Mouse (Mus musculus): ENCODE results near the gene Fcgr3. TPM values are rescaled to one million over a fixed set of nuclear protein-coding genes. Genes with fewer than 3 reads are reported as not detected.

The Fcgr3 gene
- polyA plus RNA-seq, 1 experiment = not detected

- no peaks in the 10 kb centered on the region for H3K27me3 ChIP-seq (ENCODE audit: control insufficient read depth, insufficient read depth, insufficient read length)
- TF ChIP-seq MYOD1 (IDR thresholded peaks at IDR 0.05; ENCODE audit: control insufficient read depth, insufficient read length, low read depth) = no peak
- TF ChIP-seq USF1 (IDR thresholded peaks at IDR 0.05; ENCODE audit: low read depth) = no peak
- no peak for TF ChIP-seq MAX (IDR thresholded peaks at IDR 0.05)
- TF ChIP-seq CEBPB (IDR thresholded peaks at IDR 0.05; ENCODE audit: low read depth) = no peak
- TF ChIP-seq CTCF (IDR thresholded peaks at IDR 0.05; ENCODE audit: control insufficient read depth, insufficient read depth, insufficient read length) = no peak
- TF ChIP-seq FOSL1 (IDR thresholded peaks at IDR 0.05; ENCODE audit: insufficient read depth, low read length, poor library complexity, severe bottlenecking) = no peak
- TF ChIP-seq MYOG (IDR thresholded peaks at IDR 0.05; ENCODE audit: control insufficient read depth, extremely low read depth, insufficient read length) = no peak
- no peaks in the 10 kb centered on the region for H3K79me2 ChIP-seq (ENCODE audit: control insufficient read depth, insufficient read depth)
- H3K36me3 ChIP-seq (ENCODE audit: control insufficient read depth, insufficient read depth) = no peaks in the 10 kb centered on the region
- H3K79me3 ChIP-seq (ENCODE audit: low read depth) = no peaks in the 10 kb centered on the region
- H3K4me3 ChIP-seq (ENCODE audit: insufficient read depth, poor library complexity, severe bottlenecking) = no peak overlapping the region
- no peak overlapping the region for H3ac ChIP-seq (ENCODE audit: control insufficient read depth, insufficient read length, low read depth)
Observed at GRCm38 (mm10) chr1:171061566-171061965, 3.2 kb downstream of the Fcgr3 start.

GRCm38 (mm10) chr1:171060392-171060791, 4.3 kb downstream of the Fcgr3 start:
- H3K36me3 ChIP-seq (ENCODE audit: control insufficient read depth, insufficient read depth) = no peaks in the 10 kb centered on the region
- TF ChIP-seq CTCF (IDR thresholded peaks at IDR 0.05; ENCODE audit: control insufficient read depth, insufficient read depth, insufficient read length) (no peak), USF1 (IDR thresholded peaks at IDR 0.05; ENCODE audit: low read depth) (no peak), CEBPB (IDR thresholded peaks at IDR 0.05; ENCODE audit: low read depth) (no peak), MYOD1 (IDR thresholded peaks at IDR 0.05; ENCODE audit: control insufficient read depth, insufficient read length, low read depth) (no peak), MAX (IDR thresholded peaks at IDR 0.05) (no peak), MYOG (IDR thresholded peaks at IDR 0.05; ENCODE audit: control insufficient read depth, extremely low read depth, insufficient read length) (no peak), FOSL1 (IDR thresholded peaks at IDR 0.05; ENCODE audit: insufficient read depth, low read length, poor library complexity, severe bottlenecking) (no peak)
- H3K79me3 ChIP-seq (ENCODE audit: low read depth) = no peaks in the 10 kb centered on the region
- H3K27me3 ChIP-seq (ENCODE audit: control insufficient read depth, insufficient read depth, insufficient read length) = no peaks in the 10 kb centered on the region
- H3K79me2 ChIP-seq (ENCODE audit: control insufficient read depth, insufficient read depth) = no peaks in the 10 kb centered on the region
- H3ac ChIP-seq (ENCODE audit: control insufficient read depth, insufficient read length, low read depth) = no peak overlapping the region
- H3K4me3 ChIP-seq (ENCODE audit: insufficient read depth, poor library complexity, severe bottlenecking) = no peak overlapping the region

- no peaks in the 10 kb centered on the region for H3K36me3 ChIP-seq (ENCODE audit: control insufficient read depth, insufficient read depth)
- no peak for TF ChIP-seq MYOG (IDR thresholded peaks at IDR 0.05; ENCODE audit: control insufficient read depth, extremely low read depth, insufficient read length)
- no peak for TF ChIP-seq FOSL1 (IDR thresholded peaks at IDR 0.05; ENCODE audit: insufficient read depth, low read length, poor library complexity, severe bottlenecking)
- no peak for TF ChIP-seq MYOD1 (IDR thresholded peaks at IDR 0.05; ENCODE audit: control insufficient read depth, insufficient read length, low read depth)
- TF ChIP-seq USF1 (IDR thresholded peaks at IDR 0.05; ENCODE audit: low read depth) = no peak
- no peak for TF ChIP-seq CTCF (IDR thresholded peaks at IDR 0.05; ENCODE audit: control insufficient read depth, insufficient read depth, insufficient read length)
- TF ChIP-seq CEBPB (IDR thresholded peaks at IDR 0.05; ENCODE audit: low read depth) = no peak
- no peak for TF ChIP-seq MAX (IDR thresholded peaks at IDR 0.05)
- H3K79me2 ChIP-seq (ENCODE audit: control insufficient read depth, insufficient read depth) = no peaks in the 10 kb centered on the region
- no peaks in the 10 kb centered on the region for H3K79me3 ChIP-seq (ENCODE audit: low read depth)
- no peak overlapping the region for H3K4me3 ChIP-seq (ENCODE audit: insufficient read depth, poor library complexity, severe bottlenecking)
- no peak overlapping the region for H3ac ChIP-seq (ENCODE audit: control insufficient read depth, insufficient read length, low read depth)
- no peaks in the 10 kb centered on the region for H3K27me3 ChIP-seq (ENCODE audit: control insufficient read depth, insufficient read depth, insufficient read length)
Observed at GRCm38 (mm10) chr1:171059203-171059602, 5.5 kb downstream of the Fcgr3 start.

GRCm38 (mm10) chr1:171057253-171057652, 7.5 kb downstream of the Fcgr3 start:
- Histone ChIP-seq H3K27me3 (ENCODE audit: control insufficient read depth, insufficient read depth, insufficient read length) (no peaks in the 10 kb centered on the region), H3K79me2 (ENCODE audit: control insufficient read depth, insufficient read depth) (no peaks in the 10 kb centered on the region), H3K36me3 (ENCODE audit: control insufficient read depth, insufficient read depth) (no peaks in the 10 kb centered on the region), H3K79me3 (ENCODE audit: low read depth) (no peaks in the 10 kb centered on the region), H3ac (ENCODE audit: control insufficient read depth, insufficient read length, low read depth) (no peak overlapping the region), H3K4me3 (ENCODE audit: insufficient read depth, poor library complexity, severe bottlenecking) (no peak overlapping the region)
- TF ChIP-seq MYOD1 (IDR thresholded peaks at IDR 0.05; ENCODE audit: control insufficient read depth, insufficient read length, low read depth) (no peak), CTCF (IDR thresholded peaks at IDR 0.05; ENCODE audit: control insufficient read depth, insufficient read depth, insufficient read length) (no peak), FOSL1 (IDR thresholded peaks at IDR 0.05; ENCODE audit: insufficient read depth, low read length, poor library complexity, severe bottlenecking) (no peak), CEBPB (IDR thresholded peaks at IDR 0.05; ENCODE audit: low read depth) (no peak), MYOG (IDR thresholded peaks at IDR 0.05; ENCODE audit: control insufficient read depth, extremely low read depth, insufficient read length) (no peak), USF1 (IDR thresholded peaks at IDR 0.05; ENCODE audit: low read depth) (no peak), MAX (IDR thresholded peaks at IDR 0.05) (no peak)

- Histone ChIP-seq H3K4me3 (ENCODE audit: insufficient read depth, poor library complexity, severe bottlenecking) (no peak overlapping the region), H3K79me3 (ENCODE audit: low read depth) (no peaks in the 10 kb centered on the region), H3ac (ENCODE audit: control insufficient read depth, insufficient read length, low read depth) (no peak overlapping the region), H3K27me3 (ENCODE audit: control insufficient read depth, insufficient read depth, insufficient read length) (no peaks in the 10 kb centered on the region), H3K36me3 (ENCODE audit: control insufficient read depth, insufficient read depth) (no peaks in the 10 kb centered on the region), H3K79me2 (ENCODE audit: control insufficient read depth, insufficient read depth) (no peaks in the 10 kb centered on the region)
- no peak for TF ChIP-seq MAX (IDR thresholded peaks at IDR 0.05)
- no peak for TF ChIP-seq FOSL1 (IDR thresholded peaks at IDR 0.05; ENCODE audit: insufficient read depth, low read length, poor library complexity, severe bottlenecking)
- no peak for TF ChIP-seq MYOD1 (IDR thresholded peaks at IDR 0.05; ENCODE audit: control insufficient read depth, insufficient read length, low read depth)
- no peak for TF ChIP-seq MYOG (IDR thresholded peaks at IDR 0.05; ENCODE audit: control insufficient read depth, extremely low read depth, insufficient read length)
- no peak for TF ChIP-seq USF1 (IDR thresholded peaks at IDR 0.05; ENCODE audit: low read depth)
- TF ChIP-seq CEBPB (IDR thresholded peaks at IDR 0.05; ENCODE audit: low read depth) = no peak
- no peak for TF ChIP-seq CTCF (IDR thresholded peaks at IDR 0.05; ENCODE audit: control insufficient read depth, insufficient read depth, insufficient read length)
Observed at GRCm38 (mm10) chr1:171053305-171053704, 11.4 kb downstream of the Fcgr3 start.

- Histone ChIP-seq H3K27me3 (ENCODE audit: control insufficient read depth, insufficient read depth, insufficient read length) (no peaks in the 10 kb centered on the region), H3ac (ENCODE audit: control insufficient read depth, insufficient read length, low read depth) (no peak overlapping the region), H3K36me3 (ENCODE audit: control insufficient read depth, insufficient read depth) (no peaks in the 10 kb centered on the region), H3K4me3 (ENCODE audit: insufficient read depth, poor library complexity, severe bottlenecking) (no peak overlapping the region), H3K79me3 (ENCODE audit: low read depth) (no peaks in the 10 kb centered on the region), H3K79me2 (ENCODE audit: control insufficient read depth, insufficient read depth) (no peaks in the 10 kb centered on the region)
- TF ChIP-seq USF1 (IDR thresholded peaks at IDR 0.05; ENCODE audit: low read depth) = no peak
- TF ChIP-seq CTCF (IDR thresholded peaks at IDR 0.05; ENCODE audit: control insufficient read depth, insufficient read depth, insufficient read length) = no peak
- TF ChIP-seq CEBPB (IDR thresholded peaks at IDR 0.05; ENCODE audit: low read depth) = no peak
- TF ChIP-seq MAX (IDR thresholded peaks at IDR 0.05) = no peak
- no peak for TF ChIP-seq MYOD1 (IDR thresholded peaks at IDR 0.05; ENCODE audit: control insufficient read depth, insufficient read length, low read depth)
- TF ChIP-seq FOSL1 (IDR thresholded peaks at IDR 0.05; ENCODE audit: insufficient read depth, low read length, poor library complexity, severe bottlenecking) = no peak
- TF ChIP-seq MYOG (IDR thresholded peaks at IDR 0.05; ENCODE audit: control insufficient read depth, extremely low read depth, insufficient read length) = no peak
Observed at GRCm38 (mm10) chr1:171050774-171051173, 14.0 kb downstream of the Fcgr3 start.

Measured in C2C12 (cell line).